Mouse (Mus musculus) cerebral cortex, adult 2 months (tissue): Measurements from ENCODE around the gene Apeh.

Experiments
- WGBS: fragments of 180-500 bp; shearing (Covaris S2); methylation state at CpG from one replicate; pipeline ENCODE4 v1.1.7; 2018; 5-methylcytosine and 5-hydroxymethylcytosine counted together

Gene Apeh

GRCm38 (mm10) chr9:108120671-108121070 lies 26.3 kb upstream of the Apeh start:
- WGBS, result 72% methylated on average over 8 of the region's 8 CpGs

- WGBS, result 38% methylated on average over 10 of the region's 11 CpGs
Observed at GRCm38 (mm10) chr9:108119891-108120411, 25.5 kb upstream of the Apeh start.

GRCm38 (mm10) chr9:108117143-108117542 lies 22.7 kb upstream of the Apeh start:
- 66% methylated on average over 4 of the region's 4 CpGs for WGBS

DNA sequence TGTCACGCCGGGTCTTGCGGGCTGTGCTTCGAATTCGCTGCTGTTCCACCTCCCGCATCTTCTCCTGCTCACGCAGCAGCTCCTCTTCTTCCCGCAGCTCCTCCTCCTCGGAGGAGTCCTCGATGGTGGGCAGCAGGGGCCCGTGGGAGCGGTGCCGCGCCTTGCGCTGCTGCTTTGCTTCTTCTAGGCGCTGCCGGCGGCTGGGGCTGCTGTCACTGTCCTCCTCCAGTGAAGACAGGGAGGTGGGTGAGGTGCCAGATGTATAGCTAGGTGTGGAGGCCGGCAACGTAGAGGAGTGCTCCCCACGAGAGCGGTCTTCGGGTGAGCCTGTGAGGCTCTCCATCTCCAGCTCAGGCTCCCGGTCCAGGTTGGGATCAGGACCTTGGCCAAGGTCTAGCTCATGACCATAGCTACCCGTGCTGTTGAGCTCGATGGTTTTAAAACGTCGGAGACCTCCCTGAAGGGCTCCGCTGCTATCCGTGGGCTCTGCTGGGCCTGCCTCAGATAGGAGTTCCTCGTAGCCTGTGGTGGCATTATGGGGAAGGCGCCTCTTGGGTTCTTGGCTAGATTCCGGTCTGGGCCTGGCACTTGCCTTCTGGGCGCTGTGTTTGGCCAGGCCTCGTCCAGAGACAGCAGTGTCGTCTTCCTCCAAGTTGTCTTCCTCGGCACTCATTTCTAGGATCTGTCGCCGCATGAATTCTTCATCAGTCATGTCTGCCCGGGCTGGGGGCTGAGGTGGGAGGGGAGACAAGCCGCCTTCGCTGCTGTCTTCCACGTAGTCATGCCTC lies 21.1 kb upstream of the Apeh start:
- 46% methylated on average over 43 of the region's 43 CpGs for WGBS

DNA sequence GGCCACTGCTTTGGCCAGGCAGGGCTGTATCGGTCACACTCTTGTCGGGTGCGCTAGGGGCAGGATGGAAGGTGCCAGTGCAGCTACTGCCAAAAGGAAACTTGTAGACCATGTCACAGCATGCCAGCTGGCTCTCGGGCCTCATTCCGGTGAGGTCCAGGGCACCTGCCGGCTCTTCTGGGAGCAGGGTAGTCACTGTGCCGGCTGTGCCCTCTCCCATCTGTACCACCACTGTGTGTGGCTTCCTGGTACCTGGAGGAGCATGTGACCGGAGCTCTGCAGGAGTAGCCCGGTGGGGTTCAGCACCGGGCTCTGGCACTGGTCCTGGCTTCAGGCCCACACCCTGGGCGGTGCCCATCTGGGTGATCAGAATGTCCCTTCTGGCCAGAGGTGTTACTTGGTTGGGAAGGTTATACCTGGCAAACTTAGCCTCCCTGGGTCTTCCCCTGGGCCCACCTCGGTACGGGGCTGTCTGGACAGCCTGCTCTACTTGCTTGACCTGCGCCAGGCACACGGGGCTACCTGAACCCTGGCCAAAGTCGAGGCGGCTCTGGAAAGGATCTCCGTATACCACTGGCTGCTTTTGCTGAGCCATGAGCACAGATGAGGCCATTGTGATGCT lies 18.4 kb upstream of the Apeh start:
- WGBS, result 83% methylated on average over 18 of the region's 18 CpGs

GRCm38 (mm10) chr9:108111593-108112121 lies 17.3 kb upstream of the Apeh start:
- 70% methylated on average over 17 of the region's 17 CpGs for WGBS

DNA sequence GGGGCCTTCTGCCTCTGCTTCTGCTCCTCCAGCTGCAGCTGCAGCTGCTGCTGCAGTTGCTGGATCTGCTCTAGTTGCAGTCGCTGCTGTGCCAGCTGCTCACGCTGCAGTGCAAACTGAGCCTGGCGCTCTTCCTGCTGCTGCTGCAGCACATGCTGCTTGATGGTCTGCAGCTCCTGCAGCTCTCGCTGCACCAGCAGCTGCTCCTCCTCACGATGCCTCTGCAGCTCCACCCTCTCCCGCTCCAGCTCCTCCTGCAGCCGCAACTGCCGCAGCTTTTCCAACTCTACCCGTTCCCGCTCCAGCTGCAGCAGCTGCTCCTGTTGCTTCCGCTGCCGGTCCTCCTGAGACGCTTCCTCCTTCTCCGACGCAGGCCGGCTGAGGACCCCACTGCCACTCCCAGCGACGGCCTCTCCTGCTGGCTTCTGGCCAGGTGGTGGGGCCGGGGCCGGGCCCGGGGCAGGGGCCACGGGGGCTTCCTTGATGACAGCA lies 16.7 kb upstream of the Apeh start:
- 22% methylated on average over 22 of the region's 22 CpGs for WGBS

DNA sequence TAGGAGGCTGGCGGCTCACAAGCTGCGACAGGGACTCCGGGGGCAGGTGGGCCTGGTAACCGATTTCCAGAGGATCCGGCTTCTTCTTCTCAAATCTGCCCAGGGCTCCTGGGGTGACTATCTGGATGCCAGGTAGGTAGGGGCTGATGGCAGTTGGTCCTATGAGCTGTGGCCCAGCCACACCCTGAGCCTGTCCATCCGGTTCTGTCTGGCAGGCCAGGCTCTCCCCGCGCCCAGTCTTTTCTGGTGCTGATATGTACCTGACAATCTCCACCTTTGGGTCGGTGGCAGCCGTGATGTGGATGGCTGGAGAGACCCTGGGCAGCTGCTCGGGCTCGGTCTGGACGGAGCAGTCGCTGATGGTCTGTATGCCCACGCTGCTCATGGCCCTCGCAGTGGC lies 15.8 kb upstream of the Apeh start:
- WGBS, result 87% methylated on average over 16 of the region's 16 CpGs

DNA sequence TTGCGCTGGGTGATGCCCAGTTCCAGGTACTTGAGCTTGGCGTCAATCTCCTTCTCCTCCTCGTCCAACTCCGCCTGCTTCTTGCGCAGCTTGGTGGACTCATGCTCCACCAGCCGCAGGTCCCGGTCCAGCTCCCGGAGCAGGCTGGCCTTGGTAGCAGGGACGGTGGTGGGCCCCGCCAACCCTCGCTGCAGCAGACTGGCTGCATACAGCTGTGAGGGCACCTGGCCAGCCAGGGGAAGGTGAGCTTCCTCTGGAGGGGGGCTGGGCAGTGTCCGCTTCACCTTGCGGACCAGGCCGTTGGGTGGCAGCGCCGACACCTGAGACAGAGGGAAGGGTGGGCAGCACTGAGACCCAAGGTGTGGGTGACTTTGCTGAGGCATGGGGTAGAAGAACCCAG lies 13.5 kb upstream of the Apeh start:
- 88% methylated on average over 16 of the region's 16 CpGs for WGBS

DNA sequence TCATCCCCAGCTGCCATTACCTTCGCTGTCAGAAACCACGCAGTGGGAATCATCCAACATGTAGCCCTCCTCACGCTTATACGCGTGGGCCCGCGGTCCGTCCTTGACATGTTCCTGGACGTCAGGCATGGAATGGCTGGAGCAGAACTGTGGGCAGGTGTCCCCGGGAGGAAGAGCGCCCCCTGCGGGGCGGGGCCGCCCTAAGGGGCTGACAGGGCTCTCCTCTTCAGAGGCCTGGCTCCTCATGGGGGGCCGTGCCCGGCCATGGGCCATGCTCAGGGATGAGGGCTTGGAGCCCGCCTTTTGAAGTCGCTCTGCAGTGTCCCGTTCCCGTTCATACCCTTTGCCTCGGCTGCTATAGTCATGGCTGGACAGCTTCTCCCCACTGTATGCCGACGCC lies 11.7 kb upstream of the Apeh start:
- WGBS, result 88% methylated on average over 23 of the region's 23 CpGs

DNA sequence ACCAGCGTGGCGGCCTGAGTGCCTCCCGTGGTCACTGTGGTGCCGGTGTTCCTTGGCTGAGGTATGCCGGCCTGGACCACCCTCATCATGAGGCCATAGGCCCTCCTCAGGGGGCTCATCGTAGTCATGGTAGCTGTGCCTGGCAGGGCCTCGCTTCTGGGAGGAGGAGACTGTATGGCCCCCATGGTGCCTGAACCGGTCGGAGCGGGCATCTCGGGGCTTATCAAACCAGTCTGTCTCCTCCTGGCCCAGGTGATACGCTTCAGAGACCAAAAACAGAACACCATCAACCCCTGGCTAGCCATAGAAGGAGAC lies 11.1 kb upstream of the Apeh start:
- WGBS, result 80% methylated on average over 12 of the region's 12 CpGs

DNA sequence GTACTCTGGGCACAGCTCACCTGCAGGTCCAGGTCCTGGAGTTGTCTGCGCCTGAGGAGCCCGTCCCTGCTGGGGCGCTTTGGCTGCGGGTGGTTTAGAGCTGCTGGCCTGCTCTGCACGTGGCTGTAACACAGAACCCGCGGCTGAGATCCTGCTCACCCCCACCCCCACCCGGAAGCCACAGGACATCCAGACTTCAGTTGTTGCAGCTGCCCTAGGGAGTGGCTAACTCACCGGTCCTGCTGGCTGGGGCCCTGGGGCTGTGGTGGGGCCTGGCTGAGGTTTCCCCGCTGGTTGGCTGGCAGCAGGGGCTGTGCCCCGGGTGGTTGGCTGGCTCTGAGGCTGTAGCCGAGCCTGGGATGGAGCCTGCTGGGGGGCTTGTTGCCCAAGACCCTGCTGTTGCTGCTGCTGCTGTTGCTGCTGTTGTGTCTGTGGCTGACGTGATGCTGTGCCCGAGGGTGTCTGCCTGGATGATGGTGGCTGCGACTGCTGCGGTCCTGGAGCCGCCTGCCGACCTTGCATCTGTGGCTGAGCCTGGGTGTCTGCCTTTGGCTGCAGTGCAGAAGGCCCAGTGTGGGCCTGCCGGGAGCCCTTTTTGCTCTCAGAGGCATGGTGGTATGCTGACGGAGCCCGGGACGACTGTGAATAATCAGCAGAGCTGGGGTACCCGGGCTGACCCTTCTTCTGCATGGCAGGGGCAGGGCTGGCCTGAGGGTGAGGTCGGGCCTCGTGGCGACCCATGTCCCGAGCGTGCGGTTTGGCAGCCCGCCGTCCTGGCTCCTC lies 10.6 kb upstream of the Apeh start:
- 48% methylated on average over 31 of the region's 31 CpGs for WGBS

- WGBS, result 91% methylated on average over 8 of the region's 8 CpGs
Observed at GRCm38 (mm10) chr9:108099619-108100018, 5.2 kb upstream of the Apeh start.

DNA sequence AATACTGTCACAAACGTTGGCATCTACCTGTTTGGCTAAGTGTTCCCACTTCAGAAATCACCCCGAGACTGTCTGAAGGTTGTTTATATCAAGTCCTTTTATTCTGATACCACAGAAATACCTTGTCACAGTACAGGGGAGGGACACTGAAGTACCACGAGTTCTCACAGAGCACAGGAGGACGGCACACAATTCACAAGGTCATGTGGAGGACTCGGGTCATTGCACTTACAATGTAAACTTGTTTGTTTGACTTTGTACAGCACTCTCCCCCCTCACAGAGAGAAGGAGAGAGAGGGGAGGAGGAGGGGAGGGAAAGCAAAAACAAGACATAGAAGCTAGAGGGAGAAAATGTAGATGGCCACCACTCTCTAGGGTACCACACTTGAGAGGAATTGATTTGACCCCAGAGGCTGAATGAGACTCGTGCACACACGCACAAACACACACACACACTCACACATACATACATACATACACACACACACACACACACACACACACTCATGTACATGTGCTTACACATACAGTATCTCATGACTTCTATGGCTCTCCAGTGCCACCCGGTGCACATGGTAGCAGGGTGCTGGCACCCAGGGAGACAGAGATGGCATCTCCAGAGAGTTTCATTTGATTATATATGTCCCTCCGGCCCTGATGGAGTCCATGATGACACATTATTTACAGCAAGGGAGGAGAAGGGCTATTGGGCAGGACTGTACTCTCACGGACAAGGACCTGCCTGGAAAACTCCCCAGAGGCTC lies 1.7 kb upstream of the Apeh start:
- WGBS, result 58% methylated on average over 10 of the region's 10 CpGs

- 9% methylated on average over 3 of the region's 3 CpGs for WGBS
Observed at GRCm38 (mm10) chr9:108095518-108095917, 1.1 kb upstream of the Apeh start.

DNA sequence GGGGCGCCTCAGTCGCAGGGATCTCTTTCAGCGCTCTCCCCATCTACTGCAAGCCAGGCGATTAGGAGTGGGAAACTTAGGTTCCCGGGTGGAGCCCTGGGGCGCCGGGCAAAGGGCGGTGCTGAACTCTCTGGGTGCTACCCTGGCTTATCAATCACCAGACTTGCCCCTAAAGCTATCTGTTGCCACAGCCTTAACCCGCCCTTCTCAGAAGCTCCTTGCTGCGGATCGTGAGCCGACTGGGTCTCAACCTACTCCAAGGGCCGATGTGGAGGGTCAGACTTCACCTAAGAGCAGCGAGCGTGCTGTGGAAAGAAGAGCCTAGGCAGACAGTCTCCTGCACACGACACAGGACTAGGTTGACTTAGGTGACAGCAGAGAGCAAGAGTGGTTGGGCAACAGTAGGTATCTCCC lies 599 bp upstream of the Apeh start:
- WGBS, result under 1% methylated on average over 16 of the region's 16 CpGs

GRCm38 (mm10) chr9:108093586-108093985 lies 820 bp downstream of the Apeh start:
- WGBS, result 68% methylated on average over 10 of the region's 10 CpGs

- WGBS, result 98% methylated on average over 7 of the region's 7 CpGs
Observed at GRCm38 (mm10) chr9:108090611-108091120, 3.7 kb downstream of the Apeh start.

DNA sequence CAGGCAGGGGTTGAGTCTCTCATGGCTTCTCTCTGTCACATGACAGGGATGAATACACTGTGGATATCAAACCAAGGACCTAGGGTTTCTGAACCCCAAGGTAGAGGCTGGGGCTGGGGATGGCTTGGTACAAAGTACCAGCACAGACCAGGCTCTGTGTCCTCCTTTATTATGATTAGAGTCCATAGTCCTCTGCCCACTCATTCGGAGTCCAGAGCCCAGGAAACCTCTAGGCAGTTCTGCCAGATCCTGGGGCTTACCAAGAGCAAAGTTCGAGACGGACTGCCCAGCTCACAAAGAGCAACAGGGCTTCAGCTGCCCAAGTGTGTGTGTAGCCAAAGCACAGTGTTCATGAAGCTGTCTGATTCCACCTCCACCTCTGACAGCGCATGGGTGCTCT lies 9.1 kb downstream of the Apeh start:
- 93% methylated on average over 4 of the region's 4 CpGs for WGBS

GRCm38 (mm10) chr9:108083561-108083960 lies 10.8 kb downstream of the Apeh start:
- 91% methylated on average over 6 of the region's 6 CpGs for WGBS

DNA sequence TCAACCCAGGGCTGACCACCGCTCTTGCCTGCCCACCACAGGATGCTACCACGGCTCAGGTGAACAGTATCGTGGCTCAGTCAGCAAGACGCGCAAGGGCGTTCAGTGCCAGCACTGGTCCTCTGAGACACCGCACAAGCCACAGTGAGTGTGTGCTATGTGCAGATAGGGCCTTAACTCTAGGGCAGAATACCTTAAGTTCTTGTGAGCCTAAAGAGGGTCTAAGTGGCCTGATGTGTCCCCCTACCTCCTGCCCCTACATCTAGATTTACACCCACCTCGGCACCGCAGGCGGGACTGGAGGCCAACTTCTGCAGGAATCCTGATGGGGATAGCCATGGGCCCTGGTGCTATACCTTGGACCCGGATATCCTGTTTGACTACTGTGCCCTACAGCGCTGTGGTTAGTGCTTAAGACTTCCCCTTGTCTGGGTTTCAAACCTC lies 11.4 kb downstream of the Apeh start, which contains the start of gene Rnf123:
Gene Rnf123, minus strand, starts transcription at position 359 of the 444 bp plus-strand sequence.
- 53% methylated on average over 12 of the region's 12 CpGs for WGBS
